Mouse (Mus musculus): ENCODE measurements around the gene Evc. TPM values are rescaled to one million over a fixed set of nuclear protein-coding genes. Genes with fewer than 3 reads are reported as not detected.

Evc gene
- polyA plus RNA-seq, 1 experiment from 2014 or later, result 20.0 TPM

DNA sequence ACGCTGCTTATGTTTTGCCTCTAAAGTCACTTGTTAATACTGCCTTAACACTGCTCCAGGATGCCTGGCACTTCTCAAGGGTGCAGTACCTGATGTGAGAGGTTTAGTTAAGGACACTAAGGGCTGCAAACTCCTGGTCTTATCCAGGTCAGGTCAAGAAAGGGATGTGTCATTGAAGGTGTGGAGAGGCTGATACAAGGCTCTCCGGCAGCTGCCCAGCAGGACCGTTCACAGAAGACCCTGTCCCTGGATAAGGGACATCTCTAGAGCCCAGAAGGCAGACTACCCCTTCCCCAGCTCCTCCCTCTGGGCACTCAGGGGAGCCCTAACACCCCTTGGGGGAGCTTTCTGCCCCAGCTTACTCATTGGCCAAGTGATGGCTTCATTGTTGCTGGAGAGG lies 1.0 kb upstream of the Evc start:
- H3K9me3 ChIP-seq, result no peaks in the 10 kb centered on the region
- peak overlapping the region; percentile 65 for H3K4me3 ChIP-seq
- peak; percentile 16 for DNase-seq (ENCODE audit: low spot score)
- H3K27me3 ChIP-seq (ENCODE audit: insufficient read depth, poor library complexity, severe bottlenecking), result peaks cover 8% of the 10 kb centered on the region
- H3K36me3 ChIP-seq, result peaks cover 19% of the 10 kb centered on the region
- H3K27ac ChIP-seq, result peak overlapping the region; percentile 87
- peaks cover 55% of the 10 kb centered on the region for H3K4me1 ChIP-seq (replicated peaks)
- 67% methylated on average over 3 of the region's 3 CpGs for WGBS

DNA sequence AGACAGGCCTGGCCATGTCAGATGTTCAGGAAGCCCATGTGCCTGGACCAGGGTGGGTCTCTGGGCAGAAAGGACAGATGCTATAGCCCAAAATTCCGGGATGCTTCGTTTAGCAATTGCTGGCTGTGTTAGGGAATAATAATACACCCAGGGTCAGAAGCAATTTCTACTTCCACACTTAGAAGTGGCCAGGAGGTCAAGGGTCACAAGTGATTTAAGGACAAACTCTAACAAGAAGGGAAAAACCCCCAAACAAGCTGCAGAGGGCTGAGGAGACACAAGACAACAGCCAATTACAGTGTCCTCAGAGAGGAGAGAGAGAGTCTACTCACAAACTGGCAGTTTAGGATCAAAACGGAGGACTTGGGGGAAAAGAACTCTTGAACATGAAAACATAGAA lies 1.6 kb downstream of the Evc start:
- no peak for DNase-seq (ENCODE audit: low spot score)
- Histone ChIP-seq H3K27me3 (ENCODE audit: insufficient read depth, poor library complexity, severe bottlenecking) (peaks cover 8% of the 10 kb centered on the region), H3K27ac (no peak overlapping the region), H3K4me1 (replicated peaks) (peaks cover 55% of the 10 kb centered on the region), H3K36me3 (peaks cover 34% of the 10 kb centered on the region), H3K9me3 (no peaks in the 10 kb centered on the region), H3K4me3 (no peak overlapping the region)
- WGBS, result 70% methylated on average over 3 of the region's 3 CpGs

DNA sequence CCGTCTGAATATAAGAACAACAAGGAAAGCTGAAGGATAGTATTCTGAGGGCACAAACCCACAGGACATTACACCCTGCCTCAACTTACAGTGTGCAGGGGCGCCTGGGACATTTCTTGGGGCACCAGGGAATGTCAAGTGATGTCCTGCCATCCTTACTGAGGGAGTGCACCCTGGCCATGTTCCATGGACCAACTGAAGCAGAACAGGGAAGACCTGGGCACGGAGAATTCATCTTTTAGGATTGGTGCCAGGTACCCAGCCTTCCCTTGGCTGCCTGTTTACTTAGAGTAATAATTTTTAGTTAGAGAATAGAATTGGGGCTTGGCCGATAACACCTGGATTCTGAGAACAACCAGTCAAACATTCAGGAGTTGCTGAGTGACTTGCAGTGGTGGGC lies 4.6 kb downstream of the Evc start:
- Histone ChIP-seq H3K27me3 (ENCODE audit: insufficient read depth, poor library complexity, severe bottlenecking) (no peaks in the 10 kb centered on the region), H3K4me1 (replicated peaks) (peaks cover 25% of the 10 kb centered on the region), H3K36me3 (peaks cover 53% of the 10 kb centered on the region), H3K4me3 (no peak overlapping the region), H3K27ac (no peak overlapping the region), H3K9me3 (no peaks in the 10 kb centered on the region)
- 83% methylated on average over 4 of the region's 4 CpGs for WGBS
- DNase-seq (ENCODE audit: low spot score), result no peak

DNA sequence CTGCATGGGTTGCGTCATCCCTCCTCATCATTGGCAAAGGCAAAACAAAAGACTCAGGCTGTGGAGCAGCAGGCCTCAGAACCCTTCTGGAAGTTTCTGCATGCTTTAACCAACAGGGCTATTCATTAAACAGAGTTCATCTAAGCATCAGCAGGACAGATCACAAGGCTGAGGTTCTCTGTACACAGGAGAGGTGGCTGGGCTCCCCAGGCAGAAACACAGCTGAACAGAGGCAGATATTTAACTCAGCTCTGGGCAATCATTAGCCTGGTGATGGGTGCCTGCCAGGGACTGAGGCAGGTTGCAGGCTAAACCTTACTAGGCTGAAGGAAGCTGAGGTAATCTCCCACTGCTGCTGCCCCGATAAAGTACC lies 5.6 kb downstream of the Evc start:
- WGBS, result 91% methylated on average over 2 of the region's 2 CpGs
- no peak for DNase-seq (ENCODE audit: low spot score)

DNA sequence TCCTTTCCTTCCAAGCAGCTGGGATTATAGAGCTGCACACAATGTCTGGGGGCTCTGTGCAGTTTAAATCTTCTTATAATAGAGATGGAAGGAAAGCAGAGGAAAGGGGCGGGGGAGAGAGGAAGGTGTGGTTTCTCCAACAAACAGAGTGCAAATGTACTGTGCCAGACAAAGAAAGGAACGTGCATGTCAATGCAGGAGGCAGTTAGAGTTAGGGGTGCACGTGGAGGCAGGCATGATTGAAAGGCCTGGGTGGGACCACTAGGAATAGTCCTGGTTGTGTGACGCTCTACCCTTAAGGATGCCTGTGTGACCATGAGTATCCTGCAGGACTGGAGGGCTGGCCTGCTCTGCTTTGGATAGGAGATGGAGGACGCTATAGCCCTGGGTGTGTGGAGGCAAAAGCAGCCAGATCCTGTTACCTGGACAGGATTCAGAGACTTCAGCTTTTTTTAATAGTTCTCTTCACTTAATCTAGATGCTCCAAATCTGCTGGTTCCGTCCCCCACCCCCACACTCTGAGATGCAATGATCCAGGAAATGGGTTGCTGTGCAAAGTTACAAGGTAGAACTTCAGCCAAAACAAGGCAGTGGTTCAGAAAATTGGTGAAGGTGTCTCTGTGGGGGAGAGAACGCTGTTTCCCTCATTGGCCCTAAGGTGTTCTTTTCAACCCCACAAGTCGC lies 6.1 kb downstream of the Evc start:
- no peak overlapping the region for H3K4me3 ChIP-seq
- peaks cover 68% of the 10 kb centered on the region for H3K36me3 ChIP-seq
- no peaks in the 10 kb centered on the region for H3K9me3 ChIP-seq
- 86% methylated on average over 8 of the region's 8 CpGs for WGBS
- peaks cover 10% of the 10 kb centered on the region for H3K4me1 ChIP-seq (replicated peaks)
- no peak overlapping the region for H3K27ac ChIP-seq
- H3K27me3 ChIP-seq (ENCODE audit: insufficient read depth, poor library complexity, severe bottlenecking), result no peaks in the 10 kb centered on the region
- no peak for DNase-seq (ENCODE audit: low spot score)

More for the DNA sequence above, 5.6 kb downstream of the Evc start:
- H3K27ac ChIP-seq, result no peak overlapping the region
- H3K9me3 ChIP-seq, result no peaks in the 10 kb centered on the region
- peaks cover 63% of the 10 kb centered on the region for H3K36me3 ChIP-seq
- H3K4me3 ChIP-seq, result no peak overlapping the region
- peaks cover 16% of the 10 kb centered on the region for H3K4me1 ChIP-seq (replicated peaks)
- no peaks in the 10 kb centered on the region for H3K27me3 ChIP-seq (ENCODE audit: insufficient read depth, poor library complexity, severe bottlenecking)

DNA sequence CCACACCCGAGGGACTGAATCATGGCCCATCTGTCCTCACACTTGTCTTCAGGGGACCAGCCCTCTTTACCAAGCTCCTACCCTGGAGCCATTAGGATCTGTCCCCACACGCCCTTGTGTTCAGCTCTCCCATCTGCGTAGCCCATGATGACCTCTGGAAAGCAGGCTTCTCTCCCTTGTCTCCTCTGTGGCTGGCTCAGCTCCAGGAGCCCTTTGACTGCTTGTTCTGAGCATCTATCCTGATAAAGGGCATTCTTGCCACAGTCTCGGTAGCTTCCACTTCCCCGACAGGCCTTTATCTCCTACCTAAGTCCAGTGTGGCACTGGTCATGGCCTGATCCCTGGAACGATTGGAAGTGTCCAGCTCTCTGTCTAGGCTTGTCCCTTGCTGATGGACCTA lies 10.0 kb downstream of the Evc start:
- 93% methylated on average over 6 of the region's 6 CpGs for whole genome bisulfite sequencing

DNA sequence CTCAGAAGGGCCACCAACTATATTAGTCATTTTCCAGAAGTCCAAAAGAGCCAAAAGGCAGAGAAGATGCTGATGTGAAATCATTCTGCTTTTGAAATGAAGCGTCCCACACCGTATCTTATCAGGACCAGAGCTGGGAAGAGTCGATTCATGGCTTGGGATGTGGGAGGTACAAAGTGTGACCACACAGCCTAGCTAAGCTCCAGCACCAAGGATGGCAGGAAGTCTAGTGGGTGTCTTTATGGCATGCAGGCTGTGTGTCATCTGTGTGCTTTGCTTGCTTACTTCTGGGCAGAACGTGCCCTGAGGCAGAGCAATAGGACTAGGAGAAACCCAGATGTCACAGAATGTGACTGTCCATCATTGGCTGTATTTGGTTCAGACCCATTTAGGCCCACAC lies 15.9 kb downstream of the Evc start:
- DNase-seq (ENCODE audit: low spot score), result no peak
- Histone ChIP-seq H3K27ac (no peak overlapping the region), H3K27me3 (ENCODE audit: insufficient read depth, poor library complexity, severe bottlenecking) (no peaks in the 10 kb centered on the region), H3K4me1 (replicated peaks) (no peaks in the 10 kb centered on the region), H3K36me3 (peaks cover 100% of the 10 kb centered on the region), H3K4me3 (no peak overlapping the region), H3K9me3 (peaks cover 5% of the 10 kb centered on the region)
- WGBS, result 94% methylated on average over 4 of the region's 4 CpGs

More for the DNA sequence above, 10.0 kb downstream of the Evc start:
- DNase-seq (ENCODE audit: low spot score), result no peak
- Histone ChIP-seq H3K27me3 (ENCODE audit: insufficient read depth, poor library complexity, severe bottlenecking) (no peaks in the 10 kb centered on the region), H3K27ac (no peak overlapping the region), H3K4me1 (replicated peaks) (no peaks in the 10 kb centered on the region), H3K36me3 (peaks cover 90% of the 10 kb centered on the region), H3K9me3 (no peaks in the 10 kb centered on the region), H3K4me3 (no peak overlapping the region)

DNA sequence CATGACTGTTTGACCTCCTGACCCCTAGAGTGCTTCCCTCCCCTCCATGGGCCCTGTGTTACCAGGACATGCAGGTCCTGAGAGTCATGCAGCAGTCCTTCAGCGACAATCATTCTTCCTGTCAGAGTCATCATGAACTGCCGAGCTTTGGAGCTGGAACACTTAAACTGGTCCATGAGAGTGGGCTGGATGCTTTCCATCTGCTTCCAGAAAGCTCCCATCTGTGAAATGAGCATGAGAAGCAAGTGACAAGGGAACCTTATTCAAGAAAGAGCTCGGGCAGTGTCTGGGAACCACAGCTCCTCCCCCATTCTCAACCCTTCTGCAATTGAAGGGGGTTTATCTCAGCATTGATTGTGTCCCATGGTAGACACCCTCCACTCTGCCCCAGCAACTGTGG lies 16.5 kb downstream of the Evc start:
- no peaks in the 10 kb centered on the region for H3K4me1 ChIP-seq (replicated peaks)
- peaks cover 100% of the 10 kb centered on the region for H3K36me3 ChIP-seq

DNA sequence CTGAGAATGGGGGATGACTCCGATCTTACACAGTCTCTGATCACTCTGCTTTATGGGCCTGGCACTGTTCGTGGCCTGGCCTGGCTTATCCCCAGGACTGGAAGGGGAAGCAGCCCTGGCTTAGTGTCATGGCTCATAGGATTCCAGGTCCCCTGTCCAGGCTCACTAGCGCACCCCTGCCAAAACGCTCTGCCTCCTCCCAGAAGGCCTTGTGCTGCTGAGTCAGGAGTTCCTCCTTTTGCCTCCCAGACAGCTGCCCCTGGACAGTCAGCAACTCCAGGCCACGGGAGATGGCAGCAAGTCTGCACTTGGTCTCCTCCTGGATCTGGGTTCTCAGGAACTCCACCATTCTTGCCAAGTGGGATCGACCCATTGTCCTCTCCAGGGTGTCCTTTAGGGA lies 18.0 kb downstream of the Evc start:
- Histone ChIP-seq H3K9me3 (peaks cover 16% of the 10 kb centered on the region), H3K4me1 (replicated peaks) (no peaks in the 10 kb centered on the region), H3K27ac (no peak overlapping the region), H3K4me3 (no peak overlapping the region), H3K36me3 (peaks cover 100% of the 10 kb centered on the region), H3K27me3 (ENCODE audit: insufficient read depth, poor library complexity, severe bottlenecking) (no peaks in the 10 kb centered on the region)
- DNase-seq (ENCODE audit: low spot score), result no peak
- 85% methylated on average over 6 of the region's 6 CpGs for WGBS

More for the DNA sequence above, 16.5 kb downstream of the Evc start:
- Histone ChIP-seq H3K4me3 (no peak overlapping the region), H3K27me3 (ENCODE audit: insufficient read depth, poor library complexity, severe bottlenecking) (no peaks in the 10 kb centered on the region), H3K9me3 (peaks cover 10% of the 10 kb centered on the region), H3K27ac (no peak overlapping the region)
- 77% methylated on average over 3 of the region's 3 CpGs for WGBS
- no peak for DNase-seq (ENCODE audit: low spot score)

DNA sequence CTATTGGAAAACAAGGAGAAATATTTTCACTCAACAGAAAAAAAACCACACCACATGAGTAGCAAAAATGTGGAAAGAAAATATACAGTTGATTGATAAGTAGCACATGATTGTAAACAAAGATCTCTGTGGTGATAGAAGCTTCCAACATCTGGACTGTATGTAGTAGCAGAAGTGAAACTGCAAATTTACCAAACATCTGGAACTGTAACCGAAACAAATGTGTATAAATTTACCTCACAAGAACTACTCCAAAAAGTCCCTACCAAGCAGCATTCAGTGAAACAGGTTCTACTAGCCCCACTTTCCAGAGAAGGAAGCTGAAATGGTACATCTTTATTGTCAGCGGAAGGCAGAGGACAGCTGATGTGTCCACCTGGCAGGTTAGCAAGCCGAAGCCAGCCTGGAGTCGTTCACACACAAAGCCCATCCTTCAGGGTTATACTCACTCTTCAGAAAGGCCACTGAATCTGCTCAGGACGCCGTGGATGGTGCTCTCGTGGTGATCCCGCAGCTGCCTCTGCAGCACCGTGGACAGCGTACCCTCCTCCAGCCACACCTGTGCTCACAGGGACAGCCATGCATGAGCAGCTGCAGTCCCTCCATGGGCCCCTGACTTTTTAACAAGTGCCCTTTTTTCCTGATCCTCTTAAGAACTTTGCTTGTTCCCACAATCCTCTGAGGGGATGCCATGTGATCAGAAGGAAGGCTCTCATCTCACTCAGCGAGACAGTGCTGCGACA lies 23.5 kb downstream of the Evc start:
- H3K27ac ChIP-seq, result no peak overlapping the region
- no peak overlapping the region for H3K4me3 ChIP-seq
- 88% methylated on average over 12 of the region's 12 CpGs for WGBS
- H3K4me1 ChIP-seq (replicated peaks), result no peaks in the 10 kb centered on the region
- H3K27me3 ChIP-seq (ENCODE audit: insufficient read depth, poor library complexity, severe bottlenecking), result no peaks in the 10 kb centered on the region
- H3K36me3 ChIP-seq, result peaks cover 95% of the 10 kb centered on the region
- peaks cover 16% of the 10 kb centered on the region for H3K9me3 ChIP-seq
- DNase-seq (ENCODE audit: low spot score), result no peak

DNA sequence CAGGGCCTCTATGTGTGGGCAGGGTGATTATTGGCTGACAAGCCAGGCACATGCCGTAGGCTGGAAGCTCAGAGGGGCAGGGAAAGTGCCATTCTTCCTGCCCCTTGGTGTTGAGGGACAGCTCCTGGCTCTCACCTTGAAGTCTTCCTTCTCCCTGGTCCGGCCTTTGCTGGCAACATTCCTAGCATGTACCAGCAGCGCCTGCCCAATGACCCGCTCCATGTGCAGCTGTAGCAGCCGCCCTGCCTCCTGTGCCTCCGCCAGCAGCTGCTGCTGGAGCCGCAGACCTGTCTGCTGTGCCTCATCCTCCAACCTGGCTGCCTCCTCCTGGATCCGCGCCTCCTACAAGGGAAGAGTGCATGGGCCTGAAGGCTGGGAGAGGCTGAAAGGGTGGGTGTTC lies 26.7 kb downstream of the Evc start:
- no peak overlapping the region for H3K4me3 ChIP-seq
- H3K36me3 ChIP-seq, result peaks cover 89% of the 10 kb centered on the region
- DNase-seq (ENCODE audit: low spot score), result no peak
- peaks cover 4% of the 10 kb centered on the region; the same call in 1 of the 2 replicates for H3K9me3 ChIP-seq
- H3K4me1 ChIP-seq (replicated peaks), result no peaks in the 10 kb centered on the region
- WGBS, result 91% methylated on average over 9 of the region's 9 CpGs
- H3K27me3 ChIP-seq (ENCODE audit: insufficient read depth, poor library complexity, severe bottlenecking), result no peaks in the 10 kb centered on the region
- no peak overlapping the region for H3K27ac ChIP-seq

DNA sequence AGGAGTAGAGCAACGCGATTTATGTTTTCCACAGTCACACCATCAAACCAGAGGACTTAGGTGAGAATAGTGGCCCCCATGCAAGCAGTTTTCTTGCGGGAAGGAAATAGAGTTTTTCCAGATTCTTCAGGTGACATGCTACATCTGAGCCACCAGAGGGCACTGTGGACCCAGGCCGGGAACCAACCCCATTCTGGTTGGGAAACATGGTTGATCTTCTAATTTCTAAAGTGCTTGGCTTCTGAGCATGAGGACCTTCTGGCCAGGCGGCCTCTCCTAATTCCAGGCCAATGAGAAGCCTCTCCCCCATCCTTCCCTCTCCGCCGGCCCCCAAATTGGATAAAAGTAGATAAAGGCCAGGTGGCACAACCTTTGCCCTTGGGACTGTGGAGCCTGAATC lies 38.3 kb downstream of the Evc start:
- H3K27me3 ChIP-seq (ENCODE audit: insufficient read depth, poor library complexity, severe bottlenecking), result no peaks in the 10 kb centered on the region
- H3K4me1 ChIP-seq (replicated peaks), result no peaks in the 10 kb centered on the region
- no peaks in the 10 kb centered on the region for H3K9me3 ChIP-seq
- peak; percentile 47 for DNase-seq (ENCODE audit: low spot score)
- peaks cover 30% of the 10 kb centered on the region for H3K36me3 ChIP-seq
- no peak overlapping the region for H3K4me3 ChIP-seq
- no peak overlapping the region for H3K27ac ChIP-seq
- 31% methylated on average over 7 of the region's 7 CpGs for WGBS

DNA sequence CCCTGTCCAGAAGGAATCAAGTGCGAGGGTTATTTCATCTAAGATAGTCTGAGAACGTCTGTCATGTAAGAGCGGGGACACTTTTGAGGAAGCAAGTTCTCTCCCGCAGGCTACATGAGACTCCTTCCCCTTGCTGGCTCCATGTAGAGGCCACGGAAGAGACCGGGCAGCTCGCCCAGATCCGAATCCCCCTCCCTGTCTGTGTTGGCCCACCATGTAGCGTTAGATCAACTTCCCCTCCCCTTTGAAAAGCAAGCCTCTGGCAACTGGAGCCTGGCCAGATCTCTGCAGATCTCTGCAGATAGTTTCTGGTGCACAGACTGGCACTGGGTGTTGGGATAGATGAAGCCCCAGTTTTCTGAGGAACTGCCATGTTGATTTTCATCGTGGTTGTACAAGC lies 40.0 kb downstream of the Evc start:
- Histone ChIP-seq H3K4me3 (no peak overlapping the region), H3K27ac (no peak overlapping the region), H3K9me3 (no peaks in the 10 kb centered on the region), H3K36me3 (peaks cover 34% of the 10 kb centered on the region), H3K27me3 (ENCODE audit: insufficient read depth, poor library complexity, severe bottlenecking) (no peaks in the 10 kb centered on the region), H3K4me1 (replicated peaks) (no peaks in the 10 kb centered on the region)
- no peak for DNase-seq (ENCODE audit: low spot score)
- 85% methylated on average over 10 of the region's 10 CpGs for WGBS

All from hindbrain, embryonic 10.5 days (tissue).